Mouse (Mus musculus): ENCODE results near the gene Fanci. TPM values are rescaled to one million over a fixed set of nuclear protein-coding genes. Genes with fewer than 3 reads are reported as not detected.
A peak's percentile ranks its signal among the peaks of the same experiment; 100 is the strongest.

Gene Fanci
- polyA plus RNA-seq, 1 experiment: 10.7 TPM

GRCm38 (mm10) chr7:79362208-79362607 lies 29.5 kb upstream of the Fanci start:
- H3K27ac ChIP-seq (ENCODE audit: insufficient read depth, low read length): no peak overlapping the region
- no peak overlapping the region for H3K4me3 ChIP-seq (ENCODE audit: insufficient read depth, low read length)
- no peaks in the 10 kb centered on the region for H3K4me1 ChIP-seq (ENCODE audit: control insufficient read depth, insufficient read depth, low read length)
- no peak for TF ChIP-seq POLR2A (IDR thresholded peaks at IDR 0.05; ENCODE audit: low read depth, low read length)
- TF ChIP-seq CTCF (IDR thresholded peaks at IDR 0.05; ENCODE audit: borderline replicate concordance, insufficient read depth, low read length): no peak

GRCm38 (mm10) chr7:79362830-79363229 lies 28.9 kb upstream of the Fanci start:
- Histone ChIP-seq H3K4me1 (ENCODE audit: control insufficient read depth, insufficient read depth, low read length) (no peaks in the 10 kb centered on the region), H3K27ac (ENCODE audit: insufficient read depth, low read length) (no peak overlapping the region), H3K4me3 (ENCODE audit: insufficient read depth, low read length) (no peak overlapping the region)
- TF ChIP-seq CTCF (IDR thresholded peaks at IDR 0.05; ENCODE audit: borderline replicate concordance, insufficient read depth, low read length): no peak
- TF ChIP-seq POLR2A (IDR thresholded peaks at IDR 0.05; ENCODE audit: low read depth, low read length): no peak

DNA sequence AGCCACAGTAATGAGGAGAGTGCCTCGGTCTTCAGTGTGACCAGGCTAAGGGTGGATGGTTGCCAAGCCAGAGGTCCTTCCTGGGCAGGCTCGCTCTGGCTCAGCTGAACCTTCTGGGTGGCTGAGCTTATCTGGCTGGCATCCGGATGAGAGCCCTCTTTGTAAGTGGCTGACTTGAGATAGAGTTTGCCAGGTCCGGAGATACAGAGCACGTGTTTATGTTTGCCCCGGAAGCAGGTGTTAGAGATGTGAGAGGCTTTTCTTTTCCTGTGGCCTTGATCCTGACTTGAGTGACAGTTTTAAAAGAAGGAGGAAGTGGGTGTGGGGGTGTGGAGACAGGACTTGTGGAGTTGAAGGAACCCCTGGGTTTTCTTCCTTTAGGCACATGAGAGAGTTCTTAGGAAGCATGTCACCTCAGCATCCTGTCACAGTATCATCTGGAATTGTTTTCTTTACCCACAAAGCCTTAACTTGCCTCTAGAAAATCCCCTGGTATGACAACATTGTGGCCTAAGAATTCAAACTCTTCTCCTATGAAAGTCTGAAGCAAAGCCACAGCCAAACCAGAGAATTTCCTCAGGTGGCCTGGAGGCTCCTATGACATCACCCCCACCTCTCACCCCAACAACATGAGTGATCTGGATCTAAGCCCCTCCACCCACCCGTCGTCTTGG lies 28.2 kb upstream of the Fanci start:
- H3K4me3 ChIP-seq (ENCODE audit: insufficient read depth, low read length): no peak overlapping the region
- no peak overlapping the region for H3K27ac ChIP-seq (ENCODE audit: insufficient read depth, low read length)
- H3K4me1 ChIP-seq (ENCODE audit: control insufficient read depth, insufficient read depth, low read length): no peaks in the 10 kb centered on the region
- TF ChIP-seq CTCF (IDR thresholded peaks at IDR 0.05; ENCODE audit: borderline replicate concordance, insufficient read depth, low read length) (no peak), POLR2A (IDR thresholded peaks at IDR 0.05; ENCODE audit: low read depth, low read length) (no peak)

- H3K4me1 ChIP-seq (ENCODE audit: control insufficient read depth, insufficient read depth, low read length): no peaks in the 10 kb centered on the region
Measured at GRCm38 (mm10) chr7:79368664-79369063, 23.1 kb upstream of the Fanci start.

GRCm38 (mm10) chr7:79369416-79369815 lies 22.3 kb upstream of the Fanci start:
- Histone ChIP-seq H3K27ac (ENCODE audit: insufficient read depth, low read length) (no peak overlapping the region), H3K4me3 (ENCODE audit: insufficient read depth, low read length) (no peak overlapping the region)
- no peak for TF ChIP-seq CTCF (IDR thresholded peaks at IDR 0.05; ENCODE audit: borderline replicate concordance, insufficient read depth, low read length)
- TF ChIP-seq POLR2A (IDR thresholded peaks at IDR 0.05; ENCODE audit: low read depth, low read length): no peak

More at GRCm38 (mm10) chr7:79368664-79369063, 23.1 kb upstream of the Fanci start:
- H3K4me3 ChIP-seq (ENCODE audit: insufficient read depth, low read length): no peak overlapping the region
- no peak overlapping the region for H3K27ac ChIP-seq (ENCODE audit: insufficient read depth, low read length)
- TF ChIP-seq CTCF (IDR thresholded peaks at IDR 0.05; ENCODE audit: borderline replicate concordance, insufficient read depth, low read length) (no peak), POLR2A (IDR thresholded peaks at IDR 0.05; ENCODE audit: low read depth, low read length) (no peak)

GRCm38 (mm10) chr7:79371321-79371879 lies 20.3 kb upstream of the Fanci start:
- H3K4me1 ChIP-seq (ENCODE audit: control insufficient read depth, insufficient read depth, low read length): no peaks in the 10 kb centered on the region
- H3K27ac ChIP-seq (ENCODE audit: insufficient read depth, low read length): no peak overlapping the region
- no peak overlapping the region for H3K4me3 ChIP-seq (ENCODE audit: insufficient read depth, low read length)
- TF ChIP-seq POLR2A (IDR thresholded peaks at IDR 0.05; ENCODE audit: low read depth, low read length) (no peak), CTCF (IDR thresholded peaks at IDR 0.05; ENCODE audit: borderline replicate concordance, insufficient read depth, low read length) (peak; percentile 99)

More at GRCm38 (mm10) chr7:79369416-79369815, 22.3 kb upstream of the Fanci start:
- H3K4me1 ChIP-seq (ENCODE audit: control insufficient read depth, insufficient read depth, low read length): no peaks in the 10 kb centered on the region

- TF ChIP-seq POLR2A (IDR thresholded peaks at IDR 0.05; ENCODE audit: low read depth, low read length) (no peak), CTCF (IDR thresholded peaks at IDR 0.05; ENCODE audit: borderline replicate concordance, insufficient read depth, low read length) (no peak)
Measured at GRCm38 (mm10) chr7:79374017-79374416, 17.7 kb upstream of the Fanci start.

DNA sequence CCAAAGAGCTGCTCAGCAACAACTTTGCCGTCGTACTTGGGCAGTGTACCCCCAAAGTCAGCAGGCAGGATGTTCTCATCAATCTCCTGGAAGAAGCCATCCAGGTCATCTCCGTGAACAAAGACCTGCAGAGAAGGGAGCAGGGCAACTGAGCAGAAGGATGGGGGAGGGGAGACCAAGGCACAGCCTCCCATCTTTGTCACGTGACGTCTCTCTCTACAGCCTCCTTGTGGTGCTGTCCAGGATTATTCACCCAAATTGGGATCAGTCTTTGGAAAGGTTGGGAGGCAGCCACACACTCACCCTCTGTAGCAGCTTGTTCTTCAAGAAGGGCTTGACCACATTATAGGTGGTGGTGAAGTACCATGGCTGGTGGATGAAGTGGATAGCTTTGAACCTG lies 16.1 kb upstream of the Fanci start:
- Histone ChIP-seq H3K4me1 (ENCODE audit: control insufficient read depth, insufficient read depth, low read length) (no peaks in the 10 kb centered on the region), H3K27ac (ENCODE audit: insufficient read depth, low read length) (no peak overlapping the region), H3K4me3 (ENCODE audit: insufficient read depth, low read length) (no peak overlapping the region)
- TF ChIP-seq POLR2A (IDR thresholded peaks at IDR 0.05; ENCODE audit: low read depth, low read length) (no peak), CTCF (IDR thresholded peaks at IDR 0.05; ENCODE audit: borderline replicate concordance, insufficient read depth, low read length) (no peak)

More at GRCm38 (mm10) chr7:79374017-79374416, 17.7 kb upstream of the Fanci start:
- Histone ChIP-seq H3K4me3 (ENCODE audit: insufficient read depth, low read length) (no peak overlapping the region), H3K4me1 (ENCODE audit: control insufficient read depth, insufficient read depth, low read length) (no peaks in the 10 kb centered on the region), H3K27ac (ENCODE audit: insufficient read depth, low read length) (no peak overlapping the region)

DNA sequence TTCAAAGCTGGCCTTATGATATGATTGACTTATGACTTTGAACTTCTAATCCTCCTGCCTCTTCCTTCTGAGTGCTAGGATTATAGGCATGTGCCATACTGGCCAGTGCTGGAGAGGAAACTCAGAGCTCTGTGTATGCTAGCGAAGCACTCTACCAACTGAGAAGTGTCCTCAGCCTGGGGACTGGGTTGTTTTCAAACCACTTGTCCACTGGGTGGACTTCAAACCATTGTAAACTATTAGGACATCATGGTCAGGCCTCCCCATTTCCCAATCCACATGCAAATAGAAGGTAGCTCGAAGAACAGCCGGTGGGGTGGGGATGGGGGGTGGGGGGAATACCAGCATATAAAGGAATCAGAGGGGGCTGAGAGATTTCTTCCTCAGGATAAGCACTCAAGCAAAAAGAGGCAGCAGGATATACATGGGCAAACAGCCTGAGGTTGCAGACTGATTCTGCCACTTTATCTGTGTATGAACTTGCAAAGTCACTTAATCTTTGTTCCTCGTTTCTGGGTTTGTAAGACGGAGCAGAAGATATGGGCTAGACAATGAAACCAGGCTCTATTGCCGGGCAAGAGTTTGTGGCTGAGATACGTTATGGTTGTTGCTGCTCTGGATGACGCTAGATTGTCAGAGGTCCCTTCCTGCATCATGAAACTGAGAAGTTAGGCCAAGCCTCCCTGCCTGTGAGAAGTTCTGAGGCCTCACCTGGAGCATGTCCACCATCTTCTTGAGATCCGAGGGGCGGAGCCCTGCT lies 15.0 kb upstream of the Fanci start:
- no peak overlapping the region for H3K4me3 ChIP-seq (ENCODE audit: insufficient read depth, low read length)
- no peaks in the 10 kb centered on the region for H3K4me1 ChIP-seq (ENCODE audit: control insufficient read depth, insufficient read depth, low read length)
- no peak overlapping the region for H3K27ac ChIP-seq (ENCODE audit: insufficient read depth, low read length)
- TF ChIP-seq CTCF (IDR thresholded peaks at IDR 0.05; ENCODE audit: borderline replicate concordance, insufficient read depth, low read length) (no peak), POLR2A (IDR thresholded peaks at IDR 0.05; ENCODE audit: low read depth, low read length) (no peak)
